Mouse (Mus musculus) embryo, embryonic 11.5 days (tissue): ENCODE data around the gene Enox1.

Experiments
- DNase-seq: peaks from one replicate; pipeline ENCODE4 v3.0.0-alpha.2; 2012; ENCODE audit warnings: low read depth, low spot score

Gene Enox1

GRCm38 (mm10) chr14:77618131-77618805 lies 461.7 kb downstream of the Enox1 start:
- DNase-seq: no peak

GRCm38 (mm10) chr14:77621473-77622264 lies 465.1 kb downstream of the Enox1 start:
- no peak for DNase-seq

DNA sequence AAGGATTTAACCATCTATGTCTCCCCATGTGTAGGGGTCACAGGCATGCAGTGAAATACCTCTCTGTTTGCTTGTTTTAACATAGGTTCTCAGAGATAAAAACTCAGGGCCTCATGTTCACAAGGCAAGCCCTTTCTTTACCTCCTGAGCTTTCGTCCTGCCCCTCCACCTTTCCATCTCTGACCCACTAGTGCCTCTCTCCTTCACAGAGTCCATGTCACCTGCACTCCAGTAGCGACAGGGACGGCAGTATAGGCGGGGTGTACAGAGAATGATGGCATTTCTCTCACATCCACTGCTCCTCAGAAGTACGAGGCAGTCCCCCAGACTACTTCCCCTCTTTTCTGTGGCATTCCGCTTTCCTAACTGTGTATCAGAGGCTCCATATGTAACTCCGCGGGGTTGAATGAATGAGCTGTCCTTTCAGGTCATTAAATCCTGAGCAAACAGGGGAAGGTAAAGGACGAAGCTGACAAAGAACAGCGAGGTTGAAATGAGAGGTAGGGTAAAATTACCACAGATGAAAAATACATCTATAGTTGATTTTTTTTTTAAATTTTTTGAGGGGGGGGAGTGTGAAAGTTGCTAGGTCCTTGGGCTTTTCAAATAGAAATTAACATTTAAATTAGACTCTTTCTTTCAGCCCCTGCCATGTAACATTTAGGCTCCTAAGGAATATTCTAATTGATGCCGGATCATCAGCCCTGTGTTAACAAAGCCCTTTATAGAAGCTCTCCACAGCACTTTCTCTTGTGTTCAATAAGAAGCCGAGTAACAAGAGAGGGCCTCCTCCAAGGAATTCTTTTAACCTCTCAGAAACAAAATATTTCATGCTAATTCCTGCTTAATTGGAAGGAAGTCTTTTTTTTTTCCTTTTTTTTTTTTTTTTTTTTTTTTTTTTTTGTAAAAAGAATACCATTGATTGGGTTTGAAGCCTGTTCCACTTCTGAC lies 470.3 kb downstream of the Enox1 start:
- DNase-seq: no peak

- DNase-seq: no peak
Measured at GRCm38 (mm10) chr14:77632466-77633171, 476.1 kb downstream of the Enox1 start.

DNA sequence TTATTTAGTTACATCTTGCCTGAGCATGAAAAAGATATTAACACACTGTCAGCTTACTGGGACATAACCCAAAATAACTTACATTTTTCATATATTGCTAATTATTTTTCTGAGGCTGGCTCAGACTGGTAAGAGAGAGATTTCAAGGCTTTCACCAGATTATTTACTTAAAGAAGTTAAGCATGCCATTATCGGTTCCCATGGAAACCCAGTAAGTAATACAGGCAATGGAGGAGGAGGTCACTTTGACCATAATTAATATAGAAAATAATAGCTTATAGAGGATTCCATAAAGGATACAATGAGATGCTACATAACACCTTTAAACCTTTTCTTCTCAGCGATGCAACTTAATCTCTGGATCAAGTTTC lies 476.6 kb downstream of the Enox1 start:
- DNase-seq: no peak

DNA sequence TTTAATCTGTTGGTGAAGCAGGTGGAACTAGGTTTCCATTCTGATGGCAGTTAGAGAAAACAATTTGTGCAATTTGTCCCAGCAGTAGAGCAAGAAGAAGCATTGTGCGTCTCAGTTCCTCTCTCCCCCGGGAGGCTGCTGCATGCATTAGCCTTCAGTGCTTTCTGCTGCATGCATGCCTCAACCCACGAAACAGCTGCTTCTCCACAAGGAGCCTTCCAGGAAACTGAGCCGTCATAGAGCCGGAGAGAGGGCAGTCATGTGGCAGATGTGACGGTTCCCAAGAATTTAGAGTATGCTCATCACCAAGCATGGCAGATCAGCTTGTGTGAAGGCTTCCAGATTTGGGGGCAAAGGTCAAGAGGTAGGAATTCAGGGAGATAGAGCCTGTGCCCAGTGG lies 480.4 kb downstream of the Enox1 start:
- no peak for DNase-seq

DNA sequence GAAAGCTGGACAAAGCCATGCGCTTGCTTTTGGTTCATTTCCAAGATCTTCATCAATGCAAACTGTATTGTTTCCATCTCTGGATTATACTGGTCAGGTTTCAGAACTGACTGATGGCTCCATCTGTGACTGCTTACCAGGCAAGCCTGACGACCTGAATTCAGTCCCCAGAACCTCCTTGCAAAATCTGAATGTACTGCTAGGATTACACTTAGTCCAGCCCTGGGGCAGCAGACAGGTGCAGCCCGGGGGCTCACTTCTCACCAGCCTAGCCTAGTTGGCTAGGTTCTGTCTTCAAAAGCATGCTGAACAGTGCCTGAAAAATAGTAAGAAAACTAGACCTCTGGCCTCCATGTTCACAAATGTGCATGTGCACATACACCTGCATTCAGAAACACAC lies 481.6 kb downstream of the Enox1 start:
- DNase-seq: no peak

GRCm38 (mm10) chr14:77638616-77639015 lies 482.1 kb downstream of the Enox1 start:
- no peak for DNase-seq

DNA sequence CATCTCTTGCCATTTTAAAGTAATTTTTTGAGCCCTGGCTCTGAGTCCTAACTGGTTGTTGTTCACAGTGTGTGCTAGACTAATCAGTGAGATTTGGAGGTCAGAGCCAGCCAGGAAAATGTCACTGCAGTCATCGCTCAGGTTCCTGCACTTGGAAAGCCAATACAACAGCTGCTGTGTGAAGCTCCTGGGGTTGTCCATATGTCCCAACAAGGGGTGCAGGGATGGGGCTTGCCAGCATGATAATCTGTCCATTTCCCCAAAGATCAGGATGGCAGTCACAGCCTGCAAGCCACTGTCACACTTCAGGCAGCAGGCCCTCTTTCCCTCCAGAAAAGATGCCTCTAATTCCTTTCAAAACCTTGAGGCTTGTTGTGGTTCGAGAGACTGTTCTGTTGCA lies 483.0 kb downstream of the Enox1 start:
- no peak for DNase-seq

- DNase-seq: no peak
Measured at GRCm38 (mm10) chr14:77642314-77642713, 485.8 kb downstream of the Enox1 start.

- no peak for DNase-seq
Measured at GRCm38 (mm10) chr14:77646196-77646595, 489.6 kb downstream of the Enox1 start.

- no peak for DNase-seq
Measured at GRCm38 (mm10) chr14:77647017-77647416, 490.5 kb downstream of the Enox1 start.

GRCm38 (mm10) chr14:77648305-77648704 lies 491.7 kb downstream of the Enox1 start:
- DNase-seq: no peak

DNA sequence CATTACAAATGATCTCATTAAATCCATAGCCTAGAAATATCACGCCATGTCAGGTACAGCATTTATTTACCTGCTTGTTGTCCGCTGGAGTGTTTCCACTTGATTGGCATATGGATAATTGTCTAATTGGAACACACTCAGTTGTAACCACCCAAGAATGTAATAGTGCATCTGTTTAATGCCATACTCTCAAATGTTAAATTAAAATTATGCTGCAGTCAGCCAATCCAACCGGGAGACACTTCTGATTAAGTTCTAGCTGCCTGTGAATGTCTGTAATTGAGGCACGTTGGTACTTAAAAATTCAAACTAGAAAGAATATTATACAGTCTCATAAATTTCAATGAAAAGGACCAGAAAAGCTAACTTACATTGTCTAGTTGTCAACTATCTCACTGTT lies 502.2 kb downstream of the Enox1 start:
- DNase-seq: no peak

DNA sequence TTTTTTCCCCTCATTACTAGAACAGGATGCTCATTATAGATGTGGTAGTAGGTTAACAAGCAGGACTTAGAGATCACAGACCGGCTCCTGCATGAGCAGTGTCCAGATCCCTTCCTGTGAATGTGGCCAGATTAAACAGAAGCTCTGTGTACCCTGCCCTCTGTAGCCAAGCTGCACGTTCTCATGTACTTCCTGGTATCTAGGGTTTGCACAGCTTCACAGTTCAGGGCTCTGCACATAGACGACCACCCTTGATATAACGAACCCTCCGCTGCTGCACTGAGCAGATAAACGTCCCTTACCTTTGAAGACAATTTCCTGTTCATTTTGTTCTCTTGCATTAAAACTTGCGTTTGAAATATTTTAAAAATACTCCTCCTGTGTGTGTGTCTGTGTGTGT lies 505.7 kb downstream of the Enox1 start:
- no peak for DNase-seq

DNA sequence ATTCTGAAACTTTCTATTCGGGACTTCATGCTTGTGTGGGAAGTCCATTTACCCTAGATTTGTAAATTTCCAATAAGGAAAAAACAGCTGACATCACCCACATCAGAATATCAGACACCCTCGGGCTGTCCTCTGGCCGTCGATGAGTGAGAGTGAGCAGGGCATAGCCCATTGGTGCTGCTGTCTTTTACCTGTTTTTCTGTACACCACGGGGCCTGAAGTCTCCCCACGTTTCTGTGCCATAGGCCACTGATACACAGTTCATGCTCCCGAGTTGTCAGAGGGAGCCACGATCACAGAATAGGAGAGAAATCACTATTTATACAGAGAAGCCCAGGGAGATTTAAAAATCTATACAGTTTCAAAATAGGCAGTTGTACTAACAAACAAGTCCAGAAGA lies 506.4 kb downstream of the Enox1 start:
- DNase-seq: no peak

- DNase-seq: no peak
Measured at GRCm38 (mm10) chr14:77668096-77668495, 511.5 kb downstream of the Enox1 start.

DNA sequence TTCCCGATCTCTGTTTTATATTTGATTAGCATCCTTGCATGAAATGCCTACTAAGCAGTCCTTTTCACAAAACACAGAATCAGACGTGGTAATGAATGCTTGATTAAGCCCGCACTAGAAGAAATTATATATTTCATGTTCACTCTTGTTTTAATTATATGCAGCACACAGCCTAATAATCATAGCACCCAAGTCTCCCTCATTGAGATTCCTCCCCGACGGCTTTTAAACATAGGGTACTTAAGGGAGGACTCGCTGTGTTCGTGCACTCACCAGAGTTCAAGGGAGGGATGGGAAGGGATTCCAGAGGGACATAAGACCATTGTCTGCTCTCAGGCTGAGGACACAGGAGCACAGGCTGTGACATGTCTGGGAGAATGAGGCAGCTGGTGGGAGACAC lies 512.9 kb downstream of the Enox1 start:
- no peak for DNase-seq

DNA sequence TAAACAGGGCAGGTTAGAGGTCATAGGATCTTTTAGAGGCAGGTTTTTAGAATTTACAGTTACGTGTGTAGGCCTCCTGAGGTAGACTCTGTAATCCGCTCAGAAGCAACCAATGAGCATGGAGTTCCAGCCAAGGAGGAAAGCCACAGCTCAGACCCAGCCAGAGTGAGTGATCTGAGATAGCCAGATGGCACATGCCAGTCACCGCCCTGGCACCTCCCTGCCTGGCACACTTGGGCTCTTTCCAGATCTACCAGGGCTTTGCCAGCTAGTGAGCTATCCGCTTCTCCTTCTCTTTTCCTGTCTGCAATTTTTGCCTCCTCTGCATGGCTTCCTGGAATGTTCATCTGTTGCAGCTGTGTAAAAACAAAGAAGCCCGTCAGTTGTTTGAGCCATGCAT lies 514.4 kb downstream of the Enox1 start:
- no peak for DNase-seq

DNA sequence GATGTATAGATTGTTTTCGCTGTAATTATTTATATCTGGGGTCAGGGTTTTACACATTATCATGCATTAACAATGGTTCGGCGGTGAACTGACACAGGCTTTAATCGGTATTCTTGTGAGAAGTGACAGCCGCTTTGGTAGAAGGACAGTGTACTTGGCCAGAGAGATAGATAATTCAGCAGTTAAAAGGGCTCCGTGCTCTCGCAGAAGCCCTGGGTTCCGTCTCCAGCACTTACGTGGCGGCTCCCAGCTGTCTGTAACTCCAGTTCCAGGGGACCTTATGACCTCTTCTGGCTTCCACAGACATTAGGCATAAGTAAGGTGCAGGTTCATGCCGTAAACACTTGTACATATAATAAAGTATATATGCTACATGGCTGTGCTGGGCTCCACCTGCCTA lies 515.4 kb downstream of the Enox1 start:
- DNase-seq: no peak

DNA sequence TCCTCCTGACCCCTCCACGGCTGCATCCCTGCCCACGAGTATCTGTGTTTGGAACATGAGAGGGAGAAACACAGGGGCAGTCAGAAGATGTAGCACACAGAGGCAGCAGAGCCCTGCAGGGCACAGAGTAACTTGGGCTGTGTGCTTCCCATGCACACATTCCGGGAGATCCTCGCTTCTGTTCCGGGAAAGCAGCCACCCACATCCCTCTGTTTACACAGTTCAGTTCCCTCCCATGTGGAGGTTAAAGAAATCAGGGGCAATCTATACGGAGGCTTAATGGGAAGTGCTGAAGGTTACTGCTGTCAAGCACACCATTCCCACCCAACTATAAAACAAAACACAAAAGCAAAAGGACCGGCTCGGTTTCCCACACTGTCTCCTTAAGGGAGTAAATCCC lies 516.6 kb downstream of the Enox1 start:
- no peak for DNase-seq

- DNase-seq: no peak
Measured at GRCm38 (mm10) chr14:77677951-77678350, 521.4 kb downstream of the Enox1 start.
